Mouse (Mus musculus): ENCODE data around the gene Bag3.

DNA sequence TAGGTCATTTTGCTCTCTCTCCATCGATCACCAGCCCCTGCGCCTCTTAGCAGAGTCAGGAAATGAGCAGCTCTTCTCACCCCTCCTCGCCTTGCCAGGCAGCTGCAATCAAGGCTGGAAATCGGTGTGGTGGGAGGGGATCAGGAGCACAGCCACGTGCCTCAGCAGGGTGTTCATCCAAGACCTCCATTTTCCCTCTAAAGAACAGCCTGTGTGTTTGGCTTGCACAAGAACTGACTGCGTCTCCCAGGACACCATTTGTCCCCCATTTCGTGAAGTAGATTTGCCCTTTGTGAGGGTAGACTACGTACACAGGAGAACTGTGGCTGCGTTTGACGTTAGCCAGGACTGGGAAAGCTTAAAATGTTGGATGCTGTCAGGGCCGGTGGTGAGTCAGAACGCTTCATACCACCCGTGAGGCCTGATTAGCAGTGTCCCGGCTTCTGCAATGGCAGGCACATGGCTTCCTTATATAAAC, 6.2 kb downstream of the Bag3 start:
- TF ChIP-seq POLR2A (IDR thresholded peaks at IDR 0.05; ENCODE audit: low read depth, low read length) (no peak), CTCF (conservative IDR thresholded peaks at IDR 0.05; ENCODE audit: insufficient read depth, insufficient read length, low read depth, low read length) (no peak)
